Mouse (Mus musculus) colon, adult 2 months (tissue): Measurements from ENCODE around the gene Dcun1d3. TPM values are rescaled to one million over a fixed set of nuclear protein-coding genes. Genes with fewer than 3 reads are reported as not detected.

ENCODE experiments used
- polyA plus RNA-seq: library from polyadenylated mRNA; depleted of rRNA; stranded (reverse); fragments of >200 nt; gene quantifications from 2 replicates; pipeline ENCODE4 v1.2.3, GENCODE M21; 2012; rRNA removed

Dcun1d3 gene
- polyA plus RNA-seq: 2.3 and 4.8 TPM in 2 replicates

DNA sequence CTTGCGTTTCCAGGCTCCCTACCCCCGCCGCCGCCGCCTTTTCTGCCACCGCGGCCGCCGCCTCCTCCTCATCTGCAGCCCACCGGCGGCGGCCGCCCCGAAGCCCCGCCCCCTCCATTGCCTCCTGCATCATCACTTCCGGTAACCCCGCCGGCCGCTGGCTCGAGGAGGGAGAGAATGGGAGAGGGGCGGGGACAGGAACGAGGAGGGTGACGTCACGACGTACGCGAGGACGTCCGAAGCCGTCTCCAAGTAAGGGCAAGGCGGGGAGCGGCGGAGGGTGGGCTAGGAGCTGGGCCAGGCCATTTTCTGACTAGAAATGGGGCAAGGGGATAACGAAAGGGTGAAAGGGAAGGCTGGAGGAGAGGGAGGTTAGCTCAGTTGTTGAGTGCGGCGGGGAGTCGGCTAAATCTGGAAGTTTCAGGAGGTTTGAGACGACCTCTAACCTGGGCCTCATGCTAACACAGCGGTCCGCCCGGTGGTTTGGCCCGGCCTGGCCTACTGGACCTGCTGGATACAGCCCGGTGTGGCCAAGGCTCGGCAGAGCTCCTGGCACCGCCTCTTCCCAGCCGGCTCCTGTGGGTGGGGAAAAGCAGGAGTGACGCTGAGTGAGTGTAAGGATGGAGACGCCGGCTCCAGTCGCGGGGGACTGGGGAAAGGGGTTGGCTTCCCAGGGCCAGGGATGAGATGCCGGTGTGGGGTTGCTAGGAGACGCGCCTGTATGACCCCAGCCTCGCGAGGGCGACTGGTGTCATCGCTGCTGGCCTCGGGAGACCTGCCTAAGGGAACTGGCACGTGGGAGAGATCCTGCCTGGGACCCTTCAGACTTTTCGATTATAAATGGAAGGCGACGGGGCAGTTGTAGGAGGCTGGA lies at the start of gene Dcun1d3, which contains the start of gene Lyrm1:
Gene Dcun1d3 (minus strand): TSS at position 660 of the 874 bp plus-strand sequence.
Gene Lyrm1 (plus strand): TSS at position 223 of the 874 bp plus-strand sequence.

Other genes with a start within 250 kb of the Dcun1d3 start
- not detected in 2 replicates for gene Acsm4, start 206.3 kb downstream of the Dcun1d3 start, polyA plus RNA-seq
- 9.7 and 11.7 TPM in 2 replicates for gene Thumpd1, start 175.5 kb downstream of the Dcun1d3 start, polyA plus RNA-seq
- 39.6 and 50.4 TPM in 2 replicates for gene Acsm3, start 135.4 kb downstream of the Dcun1d3 start, polyA plus RNA-seq
- 1.4 and 2.8 TPM in 2 replicates for gene Rexo5, start 102.3 kb downstream of the Dcun1d3 start, polyA plus RNA-seq
- gene Eri2, start 102.2 kb downstream of the Dcun1d3 start, polyA plus RNA-seq: 0.43 and 0.44 TPM in 2 replicates
- gene Lyrm1, start 437 bp downstream of the Dcun1d3 start, polyA plus RNA-seq: 0.79 and 0.89 TPM in 2 replicates
- gene Dnah3, start 199.0 kb upstream of the Dcun1d3 start, polyA plus RNA-seq: not detected in 2 replicates
- gene Tmem159, start 206.1 kb upstream of the Dcun1d3 start, polyA plus RNA-seq: 24.8 and 36.6 TPM in 2 replicates
- gene Zp2, start 249.0 kb upstream of the Dcun1d3 start, polyA plus RNA-seq: 0.22 and 0.39 TPM in 2 replicates